Mouse (Mus musculus) bone marrow, adult 2 months (tissue): ENCODE data around the gene Slc17a6.

ENCODE experiments used
- CTCF ChIP-seq: fragments of 200-500 bp; IDR thresholded peaks from 2 replicates; pipeline ENCODE4 v1.5.1; 2011; ENCODE audit warnings: low read length, control low read depth; ENCODE audit not compliant: control insufficient read depth, insufficient read depth
- POLR2A ChIP-seq: fragments of 200-500 bp; IDR thresholded peaks from 2 replicates; pipeline ENCODE4 v1.6.1; 2011; ENCODE audit warnings: low read depth, mild to moderate bottlenecking, control low read depth, low read length, borderline replicate concordance; ENCODE audit not compliant: control insufficient read depth

GRCm38 (mm10) chr7:51715771-51716170 lies 94.0 kb downstream of the Slc17a6 start:
- TF ChIP-seq CTCF (no peak), POLR2A (no peak)
